Mouse (Mus musculus): Measurements from ENCODE around the gene Gm3015.
"Not testable (repeated sequence)": the region's sequence is repeated elsewhere in the genome, so short reads cannot be mapped to it uniquely, and the experiment has no call there.

Gm3015 gene

GRCm38 (mm10) chr14:42768721-42769120 lies at the start of gene Gm3015:
Gm3015 (minus strand) TSS chr14:42768821.
- not testable (repeated sequence) for DNase-seq

- DNase-seq = not testable (repeated sequence)
These were observed 29.3 kb upstream of the Gm3015 start, which contains the start of gene Gm10377 for GRCm38 (mm10) chr14:42797887-42798286. Gm10377 (minus strand) TSS chr14:42797987.
